Mouse (Mus musculus) G1E (cell line): Measurements from ENCODE around the gene Hnrnpdl. TPM values are rescaled to one million over a fixed set of nuclear protein-coding genes. Genes with fewer than 3 reads are reported as not detected.

Source experiments
- ATAC-seq: 2 replicates; pipeline ENCODE4 v1.8.0; 2016; ENCODE audit warnings: mild to moderate bottlenecking; ENCODE audit not compliant: insufficient number of reproducible peaks, poor library complexity, low FRiP score, severe bottlenecking; ENCODE audit errors: extremely low read depth
- DNase-seq: peaks from one replicate; pipeline ENCODE4 v3.0.0; 2012; ENCODE audit warnings: low spot score
- H3K27me3 ChIP-seq: 2 replicates; pipeline ENCODE4 v1.6.1; 2012; ENCODE audit warnings: mild to moderate bottlenecking, low read length, inconsistent platforms; ENCODE audit not compliant: insufficient read depth
- H3K36me3 ChIP-seq: replicated peaks from 2 replicates; pipeline ENCODE3; 2012; ENCODE audit warnings: mild to moderate bottlenecking, inconsistent platforms
- H3K4me1 ChIP-seq: 2 replicates; pipeline ENCODE4 v1.6.1; 2012; ENCODE audit warnings: low read depth, low read length, inconsistent platforms, mixed read lengths; ENCODE audit not compliant: insufficient read depth
- H3K4me3 ChIP-seq: 2 replicates; pipeline ENCODE4 v1.5.1; 2012; ENCODE audit warnings: low read depth, mild to moderate bottlenecking, inconsistent platforms, low read length, moderate library complexity, mixed read lengths
- H3K9me3 ChIP-seq: replicated peaks from 2 replicates; pipeline ENCODE4 v1.6.1; 2012; ENCODE audit warnings: inconsistent platforms
- CTCF ChIP-seq: IDR thresholded peaks from 2 replicates; pipeline ENCODE4 v1.5.1; 2012; ENCODE audit warnings: low read depth, low read length, inconsistent platforms, mixed read lengths
- GATA1 ChIP-seq: IDR thresholded peaks from 2 replicates; pipeline ENCODE4 v1.6.1; 2012; ENCODE audit warnings: borderline replicate concordance, low read length, inconsistent platforms, mixed read lengths
- GATA2 ChIP-seq: IDR thresholded peaks from 2 replicates; pipeline ENCODE4 v1.6.1; 2012; ENCODE audit warnings: low read depth, low read length, inconsistent platforms, borderline replicate concordance
- POLR2AphosphoS5 ChIP-seq: IDR thresholded peaks from 2 replicates; pipeline ENCODE4 v1.6.1; 2012; ENCODE audit warnings: low read depth, low read length, inconsistent platforms; ENCODE audit not compliant: insufficient replicate concordance
- TAL1 ChIP-seq: conservative IDR thresholded peaks from 2 replicates; pipeline ENCODE4 v1.6.1; 2012; ENCODE audit warnings: low read depth, low read length, inconsistent platforms, mixed read lengths
- polyA plus RNA-seq: library from polyadenylated mRNA; stranded (reverse); fragments of >175 nt; gene quantifications from 2 replicates; pipeline ENCODE4 v1.2.3, GENCODE M21; 2012
- total RNA-seq, 2 experiments: library from RNA; stranded (forward) in 1 of 2; stranded (reverse) in 1 of 2; fragments of 200-1000 nt in 1 of 2; fragments of >200 nt in 1 of 2; fragmentation: Nextera tagmentation in 1 of 2; gene quantifications; 2 replicates each; pipeline ENCODE4 v1.2.3; 2014 to 2017

Gene Hnrnpdl
- total and polyA plus RNA-seq, 3 experiments = 150 to 340 (median 157) TPM

GRCm38 (mm10) chr5:100052728-100053127 lies 13.3 kb upstream of the Hnrnpdl start:
- Histone ChIP-seq H3K36me3 (peaks cover 76% of the 10 kb centered on the region), H3K4me3 (no peak overlapping the region), H3K27me3 (no peaks in the 10 kb centered on the region)

GRCm38 (mm10) chr5:100049904-100050303 lies 10.4 kb upstream of the Hnrnpdl start:
- TF ChIP-seq POLR2AphosphoS5 = no peak
- ATAC-seq (no peak), DNase-seq (no peak)
- Histone ChIP-seq H3K27me3 (no peaks in the 10 kb centered on the region), H3K9me3 (no peaks in the 10 kb centered on the region), H3K36me3 (peaks cover 84% of the 10 kb centered on the region), H3K4me3 (no peak overlapping the region), H3K4me1 (peaks cover 35% of the 10 kb centered on the region)

More at GRCm38 (mm10) chr5:100052728-100053127, 13.3 kb upstream of the Hnrnpdl start:
- ATAC-seq (no peak), DNase-seq (no peak)
- no peaks in the 10 kb centered on the region for H3K9me3 ChIP-seq
- peaks cover 31% of the 10 kb centered on the region for H3K4me1 ChIP-seq
- TF ChIP-seq TAL1 (no peak), GATA2 (no peak), CTCF (no peak), POLR2AphosphoS5 (no peak), GATA1 (no peak)

GRCm38 (mm10) chr5:100047871-100048270 lies 8.4 kb upstream of the Hnrnpdl start:
- H3K36me3 ChIP-seq = peaks cover 90% of the 10 kb centered on the region
- ATAC-seq = no peak
- H3K27me3 ChIP-seq = no peaks in the 10 kb centered on the region
- peaks cover 37% of the 10 kb centered on the region; the same call in 1 of the 2 replicates for H3K4me1 ChIP-seq
- H3K9me3 ChIP-seq = no peaks in the 10 kb centered on the region
- no peak for DNase-seq
- H3K4me3 ChIP-seq = no peak overlapping the region
- TF ChIP-seq CTCF (no peak), POLR2AphosphoS5 (no peak)

GRCm38 (mm10) chr5:100047143-100047640 lies 7.7 kb upstream of the Hnrnpdl start:
- DNase-seq = no peak
- H3K27me3 ChIP-seq = no peaks in the 10 kb centered on the region
- TF ChIP-seq POLR2AphosphoS5 (no peak), CTCF (no peak), TAL1 (no peak), GATA2 (no peak), GATA1 (no peak)
- no peaks in the 10 kb centered on the region for H3K9me3 ChIP-seq
- no peak for ATAC-seq
- H3K4me1 ChIP-seq = peaks cover 39% of the 10 kb centered on the region; the same call in 1 of the 2 replicates
- no peak overlapping the region for H3K4me3 ChIP-seq
- H3K36me3 ChIP-seq = peaks cover 90% of the 10 kb centered on the region

- Histone ChIP-seq H3K27me3 (no peaks in the 10 kb centered on the region), H3K9me3 (no peaks in the 10 kb centered on the region), H3K36me3 (peaks cover 90% of the 10 kb centered on the region), H3K4me3 (no peak overlapping the region), H3K4me1 (peaks cover 48% of the 10 kb centered on the region; the same call in 1 of the 2 replicates)
- ATAC-seq (no peak), DNase-seq (no peak)
- TF ChIP-seq POLR2AphosphoS5 (no peak), CTCF (no peak), TAL1 (no peak), GATA1 (no peak), GATA2 (no peak)
These were observed 6.6 kb upstream of the Hnrnpdl start for GRCm38 (mm10) chr5:100046096-100046495.

- no peak for TF ChIP-seq CTCF
- TF ChIP-seq GATA2 = no peak
- no peak for TF ChIP-seq POLR2AphosphoS5
- TF ChIP-seq TAL1 = no peak
- TF ChIP-seq GATA1 = no peak
- Histone ChIP-seq H3K4me3 (no peak overlapping the region), H3K4me1 (peaks cover 47% of the 10 kb centered on the region), H3K36me3 (peaks cover 76% of the 10 kb centered on the region), H3K27me3 (no peaks in the 10 kb centered on the region), H3K9me3 (no peaks in the 10 kb centered on the region)
- ATAC-seq = no peak
- no peak for DNase-seq
These were observed 5.2 kb upstream of the Hnrnpdl start for GRCm38 (mm10) chr5:100044621-100045020.

- TF ChIP-seq GATA2 = no peak
- no peak for TF ChIP-seq GATA1
- no peak for TF ChIP-seq CTCF
- TF ChIP-seq TAL1 = no peak
- no peak for TF ChIP-seq POLR2AphosphoS5
- ATAC-seq = no peak
- Histone ChIP-seq H3K9me3 (no peaks in the 10 kb centered on the region), H3K4me1 (peaks cover 46% of the 10 kb centered on the region), H3K4me3 (no peak overlapping the region), H3K27me3 (no peaks in the 10 kb centered on the region), H3K36me3 (peaks cover 73% of the 10 kb centered on the region)
- DNase-seq = no peak
These were observed 4.6 kb upstream of the Hnrnpdl start for GRCm38 (mm10) chr5:100044030-100044429.
